Mouse (Mus musculus): ENCODE measurements around the gene Susd5. TPM values are rescaled to one million over a fixed set of nuclear protein-coding genes. Genes with fewer than 3 reads are reported as not detected.
"Not testable (repeated sequence)": the region's sequence is repeated elsewhere in the genome, so short reads cannot be mapped to it uniquely, and the experiment has no call there.

Gene Susd5
- total and polyA plus RNA-seq, 3 experiments, result not detected

GRCm38 (mm10) chr9:114122862-114123261, 65.9 kb downstream of the Susd5 start:
- H3K79me2 ChIP-seq (replicated peaks; ENCODE audit: control insufficient read depth, extremely low read depth, insufficient read depth, poor library complexity, severe bottlenecking); H3K9ac ChIP-seq (ENCODE audit: insufficient read depth, low read depth); H3K9me3 ChIP-seq (replicated peaks; ENCODE audit: low read length); H3K27ac ChIP-seq (ENCODE audit: insufficient read depth, low read depth); DNase-seq (ENCODE audit: extremely low read depth); H3K27me3 ChIP-seq (replicated peaks); H3K4me2 ChIP-seq (ENCODE audit: insufficient read depth, low read depth, poor library complexity, severe bottlenecking); in situ Hi-C loops (cut with MboI; ENCODE audit: low pct_ligation_motif_present, low pct_unique_long_range_greater_than_20kb, low sequenced_read_pairs); H3K4me3 ChIP-seq (replicated peaks in 1 of 3; ENCODE audit: low read depth in 2 of 3, low read length in 2 of 3, poor library complexity in 1 of 3); H3K36me3 ChIP-seq (replicated peaks in 1 of 2; ENCODE audit: control insufficient read depth in 1 of 2, insufficient read depth in 1 of 2, low read length in 1 of 2); dilution Hi-C loops (cut with MboI; ENCODE audit: extremely low pct_ligation_motif_present, extremely low pct_unique_long_range_greater_than_20kb, low sequenced_read_pairs): not testable (repeated sequence)
- peak; percentile 64 for TF ChIP-seq BHLHE40 (IDR thresholded peaks at IDR 0.05; ENCODE audit: low read depth, low read length)
- TF ChIP-seq IRF4 (IDR thresholded peaks at IDR 0.05; ENCODE audit: low read depth, low read length), result peak; percentile 52; the same call in 1 of the 2 replicates
- TF ChIP-seq RCOR1 (conservative IDR thresholded peaks at IDR 0.05; ENCODE audit: low read depth, low read length), result 0 out of 2 replicates have a peak, but pooled peaks have one; percentile 21
- peak; percentile 97 for TF ChIP-seq CHD1 (IDR thresholded peaks at IDR 0.05; ENCODE audit: low read depth, low read length)
- 0 out of 2 replicates have a peak, but pooled peaks have one; percentile 24 for TF ChIP-seq SIN3A (IDR thresholded peaks at IDR 0.05; ENCODE audit: low read length)
- H3K4me1 ChIP-seq (ENCODE audit: control insufficient read depth in 1 of 2, insufficient read depth in 2 of 2), result peaks cover 8 to 18% of the 10 kb centered on the region in 2 experiments; a peak in 2 of 4 replicates

GRCm38 (mm10) chr9:114129273-114129835, 72.4 kb downstream of the Susd5 start:
- DNase-seq (ENCODE audit: extremely low read depth), result peak; percentile 19
- in situ Hi-C loops (cut with MboI; ENCODE audit: low pct_ligation_motif_present, low pct_unique_long_range_greater_than_20kb, low sequenced_read_pairs); H3K4me3 ChIP-seq (replicated peaks in 1 of 3; ENCODE audit: low read depth in 2 of 3, low read length in 2 of 3, poor library complexity in 1 of 3); H3K79me2 ChIP-seq (replicated peaks; ENCODE audit: control insufficient read depth, extremely low read depth, insufficient read depth, poor library complexity, severe bottlenecking); H3K36me3 ChIP-seq (replicated peaks in 1 of 2; ENCODE audit: control insufficient read depth in 1 of 2, insufficient read depth in 1 of 2, low read length in 1 of 2); dilution Hi-C loops (cut with MboI; ENCODE audit: extremely low pct_ligation_motif_present, extremely low pct_unique_long_range_greater_than_20kb, low sequenced_read_pairs); H3K9me3 ChIP-seq (replicated peaks; ENCODE audit: low read length); H3K27me3 ChIP-seq (replicated peaks): not testable (repeated sequence)
- peaks cover 0 to 12% of the 10 kb centered on the region in 2 experiments; a peak in 1 of 4 replicates for H3K4me1 ChIP-seq (ENCODE audit: control insufficient read depth in 1 of 2, insufficient read depth in 2 of 2)
- peak; percentile 65 for TF ChIP-seq TCF12 (IDR thresholded peaks at IDR 0.05; ENCODE audit: low read depth, low read length)
- TF ChIP-seq EP300 (IDR thresholded peaks at IDR 0.05; ENCODE audit: low read length), result peak; percentile 71
- peak; percentile 65 for TF ChIP-seq BHLHE40 (IDR thresholded peaks at IDR 0.05; ENCODE audit: low read depth, low read length)
- peak; percentile 78; the same call in 1 of the 2 replicates for TF ChIP-seq CHD1 (IDR thresholded peaks at IDR 0.05; ENCODE audit: low read depth, low read length)
- 0 out of 2 replicates have a peak, but pooled peaks have one; percentile 12 for TF ChIP-seq USF1 (IDR thresholded peaks at IDR 0.05; ENCODE audit: low read depth, low read length)
- TF ChIP-seq IRF4 (IDR thresholded peaks at IDR 0.05; ENCODE audit: low read depth, low read length), result peak; percentile 60; the same call in 1 of the 2 replicates
- TF ChIP-seq SIN3A (IDR thresholded peaks at IDR 0.05; ENCODE audit: low read length), result 0 out of 2 replicates have a peak, but pooled peaks have one; percentile 17
- 0 out of 2 replicates have a peak, but pooled peaks have one; percentile 53 for TF ChIP-seq MEF2A (IDR thresholded peaks at IDR 0.05; ENCODE audit: borderline replicate concordance, low read depth, low read length)
- peak overlapping the region; percentile 63 for H3K9ac ChIP-seq (ENCODE audit: insufficient read depth, low read depth)
- H3K27ac ChIP-seq (ENCODE audit: insufficient read depth, low read depth), result peak overlapping the region; percentile 92
- 0 out of 2 replicates have a peak overlapping the region, but pooled peaks have one; percentile 56 for H3K4me2 ChIP-seq (ENCODE audit: insufficient read depth, low read depth, poor library complexity, severe bottlenecking)

Other genes with a start within 250 kb of the Susd5 start
- gene Ubp1, start 126.2 kb upstream of the Susd5 start, total RNA-seq (2012; rRNA removed), result 42.0 and 43.9 TPM in 2 replicates
- gene Ubp1, start 126.2 kb upstream of the Susd5 start, total RNA-seq (2014; rRNA removed), result 51.1 and 62.0 TPM in 2 replicates
- 73.0 and 73.4 TPM in 2 replicates for gene Ubp1, start 126.2 kb upstream of the Susd5 start, polyA plus RNA-seq (2012; ENCODE audit: insufficient read length, low read depth)
- 0.84 and 1.1 TPM in 2 replicates for gene Fbxl2, start 10.9 kb upstream of the Susd5 start, total RNA-seq (2012; rRNA removed)
- gene Fbxl2, start 10.9 kb upstream of the Susd5 start, total RNA-seq (2014; rRNA removed), result 0.54 and 0.65 TPM in 2 replicates
- 0.81 and 1.0 TPM in 2 replicates for gene Fbxl2, start 10.9 kb upstream of the Susd5 start, polyA plus RNA-seq (2012; ENCODE audit: insufficient read length, low read depth)

All from CH12.LX (cell line).